Mouse (Mus musculus): ENCODE data around the gene Tex52. TPM values are rescaled to one million over a fixed set of nuclear protein-coding genes. Genes with fewer than 3 reads are reported as not detected.

Tex52 gene
- total RNA-seq, 2 experiments from 2014 or later: not detected

DNA sequence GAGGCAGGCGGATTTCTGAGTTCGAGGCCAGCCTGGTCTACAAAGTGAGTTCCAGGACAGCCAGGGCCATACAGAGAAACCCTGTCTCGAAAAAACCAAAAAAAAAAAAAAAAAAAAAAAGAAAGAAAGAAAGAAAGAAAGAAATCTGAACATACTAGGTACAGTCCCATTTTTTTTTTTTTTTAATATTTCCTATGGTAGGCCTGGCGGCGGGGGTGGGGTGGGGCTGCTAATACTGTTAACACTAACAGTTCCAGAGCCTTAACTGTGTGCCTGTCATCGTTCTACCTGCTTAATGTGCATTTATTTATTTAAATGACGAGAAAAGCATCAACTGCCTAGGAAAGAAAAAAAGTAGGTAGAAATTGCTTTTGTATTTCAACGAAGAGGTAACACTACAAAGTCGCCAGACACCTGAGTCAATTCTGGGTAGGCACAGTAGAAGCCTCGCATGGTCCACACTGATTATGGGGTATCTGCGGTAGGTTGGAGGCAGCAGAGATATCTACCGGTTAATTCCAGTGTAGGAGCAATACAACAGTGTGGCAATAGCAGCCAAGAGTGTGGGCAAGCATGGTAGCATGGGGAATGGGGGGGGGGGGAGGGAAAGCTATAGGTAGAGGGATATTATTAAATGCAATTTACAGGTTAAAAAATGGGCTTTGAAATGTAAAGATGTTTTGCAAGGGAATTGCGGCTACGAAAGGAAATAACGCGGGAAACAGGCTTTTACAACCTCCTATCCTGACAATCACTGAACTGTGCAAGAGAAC is 48.4 kb downstream of the Tex52 start:
- no peak for DNase-seq (ENCODE audit: low spot score)
- intact Hi-C loops (cut with DNase I): no loop called here

DNA sequence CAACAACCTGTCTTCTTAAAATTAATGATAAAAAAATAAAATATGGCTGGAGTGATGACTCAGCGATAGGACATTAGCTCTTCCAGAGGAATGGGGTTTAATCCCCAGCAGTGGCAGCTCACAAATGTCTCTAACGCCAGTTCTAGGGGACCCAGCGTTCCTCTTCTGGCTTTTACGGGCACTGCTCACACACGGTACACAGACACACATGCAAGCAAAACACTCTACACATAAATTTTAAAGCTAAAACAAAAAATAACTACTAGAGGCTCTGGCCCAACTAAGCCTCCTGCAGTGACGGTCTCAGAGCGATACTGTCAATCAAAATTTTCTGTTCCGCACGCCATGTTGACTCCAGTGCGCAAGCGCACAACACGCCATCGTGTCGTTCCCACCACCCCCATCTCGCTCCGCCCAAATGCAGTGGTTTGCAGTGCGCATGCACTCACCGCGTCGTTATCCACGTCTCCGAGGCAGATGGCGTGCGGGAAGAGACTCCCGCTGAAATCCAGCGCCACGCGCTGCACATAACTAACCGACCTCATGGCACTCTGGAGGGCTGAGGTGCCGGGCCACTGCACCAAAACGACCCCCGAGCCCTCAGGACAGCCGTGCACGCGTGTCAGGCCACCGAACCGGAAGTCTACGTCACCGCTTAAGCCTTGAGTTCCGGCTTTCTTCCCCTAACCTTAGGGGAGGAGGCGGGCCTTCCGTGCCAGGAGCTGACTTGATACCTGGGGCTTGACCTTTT is 49.2 kb downstream of the Tex52 start, which contains the start of gene Itfg2:
TSS of gene Itfg2 (minus strand) at position 663 of the 751 bp plus-strand sequence.
- intact Hi-C loops (cut with DNase I): no loop called here
- DNase-seq (ENCODE audit: low spot score): peak; percentile 93

DNA sequence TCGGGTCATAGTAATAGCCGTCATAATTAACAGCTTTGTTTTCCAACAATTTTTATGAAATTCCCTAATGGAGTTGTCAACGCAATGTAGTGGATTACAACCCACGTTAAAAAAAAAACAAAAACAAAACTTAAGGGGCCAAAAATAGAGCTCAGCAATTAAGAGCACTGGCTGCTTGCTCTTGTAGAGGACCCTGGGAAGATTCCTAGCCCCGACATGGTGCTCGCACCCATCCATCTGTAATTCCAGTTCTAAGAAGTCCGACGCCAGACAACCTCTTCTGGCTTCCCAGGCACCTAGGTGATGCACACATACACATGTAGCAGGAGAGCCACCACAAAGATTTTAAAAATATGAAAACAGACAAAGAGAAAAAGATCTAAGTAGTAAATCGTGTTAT is 49.8 kb downstream of the Tex52 start:
- no peak for DNase-seq (ENCODE audit: low spot score)
- intact Hi-C loops (cut with DNase I): no loop called here

DNA sequence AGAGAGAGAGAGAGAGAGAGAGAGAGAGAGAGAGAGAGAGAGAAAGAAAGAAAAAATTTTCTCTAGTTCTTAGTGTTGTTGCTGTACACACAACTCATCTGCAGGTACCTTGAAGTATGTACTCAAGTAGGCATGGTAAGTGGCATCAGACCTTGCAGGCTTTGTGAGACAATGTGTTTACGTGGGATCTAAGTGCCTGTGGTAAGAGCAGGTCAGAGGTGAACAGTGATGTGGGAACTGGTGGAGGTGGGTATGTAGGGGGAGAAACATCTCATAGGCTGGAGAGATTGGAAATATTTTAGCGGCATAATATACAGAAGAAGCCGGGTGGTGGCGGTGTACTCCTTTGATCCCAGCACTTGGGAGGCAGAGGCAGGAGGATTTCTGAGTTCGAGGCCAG is 52.3 kb downstream of the Tex52 start:
- intact Hi-C loops (cut with DNase I): no loop called here
- DNase-seq (ENCODE audit: low spot score): no peak

DNA sequence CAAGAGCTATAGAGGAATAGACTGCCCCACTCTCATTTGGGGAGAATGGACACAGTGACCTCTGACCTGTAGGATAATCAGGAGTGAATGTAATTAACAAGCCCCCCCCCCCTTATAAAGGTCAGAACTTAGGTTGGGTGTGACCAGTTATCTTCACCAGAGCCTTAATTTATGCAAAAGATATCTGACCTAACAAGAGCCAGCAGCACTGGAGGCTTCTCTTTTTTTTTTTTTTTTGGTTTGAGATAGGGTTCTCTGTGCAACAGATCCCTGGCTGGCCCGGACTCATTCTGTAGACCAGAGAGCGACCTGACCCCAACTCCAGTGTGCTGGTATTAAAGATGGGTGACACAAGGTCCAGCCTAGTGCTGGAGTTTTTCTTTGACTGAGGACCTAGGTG is 54.0 kb downstream of the Tex52 start:
- intact Hi-C loops (cut with DNase I): no loop called here

DNA sequence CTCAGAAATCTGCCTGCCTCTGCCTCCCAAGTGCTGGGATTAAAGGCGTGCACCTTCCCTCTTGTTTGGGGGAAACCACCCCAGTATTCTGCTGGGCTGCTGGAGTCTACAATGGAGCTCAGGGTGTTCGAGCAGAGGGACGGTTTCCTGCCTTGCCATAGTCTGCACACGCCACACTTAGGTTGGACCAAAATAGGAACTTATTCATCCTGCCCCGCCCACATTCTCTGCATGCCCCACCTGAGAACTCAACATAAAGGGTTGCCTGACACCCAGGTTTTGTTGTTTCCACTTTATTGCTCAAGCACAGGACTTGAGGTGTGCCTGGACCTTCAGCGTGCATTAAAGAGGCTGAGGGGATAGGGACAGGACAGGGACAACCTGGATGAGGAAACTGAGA is 54.6 kb downstream of the Tex52 start:
- no peak for DNase-seq (ENCODE audit: low spot score)
- intact Hi-C loops (cut with DNase I): no loop called here

More for the DNA sequence above, 54.0 kb downstream of the Tex52 start:
- no peak for DNase-seq (ENCODE audit: low spot score)

DNA sequence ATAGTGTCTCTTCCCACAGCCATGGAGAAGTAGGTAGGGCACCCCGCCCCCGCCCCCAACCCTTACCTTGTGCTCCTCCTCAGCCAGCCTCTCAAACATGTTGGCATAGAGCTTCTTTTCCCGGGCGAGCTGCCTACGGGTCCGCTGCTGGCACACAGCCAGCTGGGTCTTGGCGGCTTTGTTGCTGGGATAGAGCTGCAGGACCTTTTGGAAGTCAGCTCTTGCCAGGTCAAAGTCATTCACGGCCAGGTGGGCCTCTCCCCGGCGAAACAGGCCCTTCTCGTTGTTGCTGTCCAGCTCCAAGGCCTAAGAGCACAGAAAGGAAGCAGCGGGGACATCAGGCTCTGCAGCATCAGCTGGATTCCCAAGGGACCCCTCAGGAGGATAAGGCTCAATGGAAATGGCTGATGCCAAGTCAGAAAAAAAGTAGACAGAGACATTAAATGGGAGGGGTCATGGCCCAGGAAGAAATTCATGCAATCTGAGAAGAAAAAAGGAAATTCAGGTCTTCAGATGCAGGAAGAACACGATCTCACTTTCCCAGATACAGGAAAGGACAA is 57.2 kb downstream of the Tex52 start:
- DNase-seq (ENCODE audit: low spot score): no peak
- intact Hi-C loops (cut with DNase I): no loop called here

DNA sequence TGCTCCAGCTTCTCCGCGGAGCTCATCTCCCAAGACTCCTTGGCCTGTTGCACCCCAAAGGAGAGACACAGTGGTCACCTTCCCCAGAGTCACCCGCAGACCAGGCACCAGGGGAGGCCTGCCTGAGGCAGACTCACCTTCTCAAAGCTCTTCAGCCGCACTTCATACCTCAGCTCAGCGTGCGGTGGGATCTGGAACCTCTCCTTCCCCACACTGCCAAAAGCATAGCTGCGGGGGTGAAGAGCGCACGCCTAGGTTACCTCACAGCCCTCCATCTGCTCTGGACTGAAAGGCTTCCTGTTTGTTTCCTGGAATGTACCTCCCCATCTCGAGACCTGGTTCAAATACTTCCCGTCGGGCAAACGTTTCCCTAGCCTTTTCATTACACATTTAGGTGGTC is 58.3 kb downstream of the Tex52 start:
- intact Hi-C loops (cut with DNase I): no loop called here
- DNase-seq (ENCODE audit: low spot score): no peak

Other genes starting within 250 kb of the Tex52 start
- 100 to 1,000 TPM; 129 to 132 TPM for gene Tspan9, start 231.9 kb upstream of the Tex52 start, total RNA-seq (2021)
- gene Tead4, start 74.6 kb upstream of the Tex52 start, total RNA-seq (2021): 1 to 10 TPM; 3.7 to 4.4 TPM
- 1 to 10 TPM; 6.7 to 8.7 TPM for gene Tulp3, start 19.6 kb upstream of the Tex52 start, total RNA-seq (2021)
- gene Rhno1, start 12.5 kb upstream of the Tex52 start, total RNA-seq (2021): 1 to 10 TPM; 8.5 to 9.8 TPM
- 1 to 10 TPM; 1.5 to 1.6 TPM for gene Foxm1, start 12.5 kb upstream of the Tex52 start, total RNA-seq (2021)
- not detected for gene Gm44596, start within 50 bp of the Tex52 start, total RNA-seq (2021)
- 1 to 10 TPM; 1.1 to 2.4 TPM for gene Nrip2, start 23.8 kb downstream of the Tex52 start, total RNA-seq (2021)
- 10 to 100 TPM; 17.1 to 18.8 TPM for gene Itfg2, start 49.5 kb downstream of the Tex52 start, total RNA-seq (2021)
- gene Fkbp4, start 63.2 kb downstream of the Tex52 start, total RNA-seq (2021): 100 to 1,000 TPM; 368 to 372 TPM
- gene Pzp, start 151.3 kb downstream of the Tex52 start, total RNA-seq (2021): 1 to 10 TPM; 1.5 to 1.7 TPM
- not detected for gene A2ml1, start 206.2 kb downstream of the Tex52 start, total RNA-seq (2021)
- gene Klrb1a, start 248.1 kb downstream of the Tex52 start, total RNA-seq (2021): not detected

All from heart, postnatal 25 days (tissue).